Mouse (Mus musculus): ENCODE data around the gene Prkce.
A peak's percentile ranks its signal among the peaks of the same experiment; 100 is the strongest.

Prkce gene

DNA sequence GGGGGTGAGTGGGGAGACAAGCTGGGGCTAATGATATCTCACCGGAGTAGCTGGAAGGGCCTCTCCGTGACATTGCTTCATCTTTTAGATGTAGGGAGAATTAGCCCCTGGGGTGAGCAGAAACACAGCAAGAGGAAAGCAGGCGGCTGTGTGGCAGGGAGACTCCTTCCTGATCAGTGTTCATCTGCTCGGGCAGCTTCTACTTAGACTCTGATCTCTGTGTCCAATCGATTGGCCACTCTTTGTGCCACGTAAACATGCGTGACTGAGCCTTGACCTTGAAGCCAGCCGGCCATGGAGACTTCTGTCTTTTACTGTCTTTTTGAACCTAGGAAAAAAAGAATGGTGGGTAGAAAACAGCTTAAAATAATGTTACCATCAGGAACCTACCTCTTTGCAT, 247.0 kb downstream of the Prkce start:
- no peak for DNase-seq (ENCODE audit: low spot score)

DNA sequence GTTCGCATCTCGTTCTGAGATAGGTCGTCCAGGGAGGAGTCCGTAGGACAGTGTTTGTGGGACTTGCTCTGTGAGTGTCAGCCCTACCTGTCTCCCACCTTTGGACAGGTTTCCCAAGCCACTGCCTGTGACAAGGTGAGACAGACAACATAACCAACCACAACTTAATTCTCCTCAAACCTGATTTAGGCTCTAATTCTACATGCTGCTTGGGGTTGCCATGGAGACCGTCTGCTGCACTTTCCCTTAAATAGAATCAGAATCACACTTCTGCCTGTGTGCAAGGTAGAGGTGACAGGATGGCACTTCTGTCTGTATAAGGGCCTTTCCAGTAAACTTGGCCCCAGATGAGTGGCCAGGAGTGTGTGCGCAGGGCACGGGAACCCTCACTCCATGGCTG, 248.4 kb downstream of the Prkce start:
- DNase-seq (ENCODE audit: low spot score): no peak

DNA sequence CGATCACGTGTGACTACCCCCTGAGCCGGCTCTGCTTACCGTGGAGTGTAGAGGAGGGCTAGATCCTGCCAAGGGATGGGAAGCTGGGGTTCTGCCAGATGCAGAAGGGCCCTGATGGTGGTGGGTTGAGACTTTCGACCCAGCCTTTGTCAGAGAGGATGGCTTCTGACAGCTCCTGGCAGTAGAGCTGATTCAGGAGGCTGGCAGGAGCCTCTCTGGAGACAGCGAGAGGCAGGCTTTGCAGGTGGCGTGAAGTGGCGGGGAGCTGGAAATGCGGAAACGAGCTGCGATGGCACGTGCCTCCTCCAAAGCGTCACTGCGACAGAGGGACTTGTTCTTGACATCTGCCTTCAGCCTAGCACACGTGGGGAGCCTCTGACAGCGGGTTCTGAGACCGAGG, 250.7 kb downstream of the Prkce start:
- no peak for DNase-seq (ENCODE audit: low spot score)

DNA sequence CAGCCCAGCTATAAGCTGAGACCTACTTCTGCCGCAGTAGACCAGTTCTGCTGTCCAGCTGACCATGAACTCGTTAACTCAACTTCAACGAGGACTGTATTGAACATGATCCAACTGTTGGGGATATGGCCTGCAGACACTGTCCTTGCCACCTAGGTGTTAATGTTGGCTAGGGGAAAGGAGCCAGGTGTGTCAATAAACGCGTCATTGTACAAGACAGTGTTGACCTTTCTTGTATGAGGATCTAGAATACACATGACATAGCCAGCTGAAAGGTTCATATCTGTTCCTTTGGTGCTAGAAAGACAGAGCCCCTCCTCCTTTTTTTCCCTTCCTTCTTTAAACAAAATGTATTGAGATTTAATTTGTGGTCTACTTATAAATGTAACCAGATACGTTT, 251.6 kb downstream of the Prkce start:
- DNase-seq (ENCODE audit: low spot score): no peak

DNA sequence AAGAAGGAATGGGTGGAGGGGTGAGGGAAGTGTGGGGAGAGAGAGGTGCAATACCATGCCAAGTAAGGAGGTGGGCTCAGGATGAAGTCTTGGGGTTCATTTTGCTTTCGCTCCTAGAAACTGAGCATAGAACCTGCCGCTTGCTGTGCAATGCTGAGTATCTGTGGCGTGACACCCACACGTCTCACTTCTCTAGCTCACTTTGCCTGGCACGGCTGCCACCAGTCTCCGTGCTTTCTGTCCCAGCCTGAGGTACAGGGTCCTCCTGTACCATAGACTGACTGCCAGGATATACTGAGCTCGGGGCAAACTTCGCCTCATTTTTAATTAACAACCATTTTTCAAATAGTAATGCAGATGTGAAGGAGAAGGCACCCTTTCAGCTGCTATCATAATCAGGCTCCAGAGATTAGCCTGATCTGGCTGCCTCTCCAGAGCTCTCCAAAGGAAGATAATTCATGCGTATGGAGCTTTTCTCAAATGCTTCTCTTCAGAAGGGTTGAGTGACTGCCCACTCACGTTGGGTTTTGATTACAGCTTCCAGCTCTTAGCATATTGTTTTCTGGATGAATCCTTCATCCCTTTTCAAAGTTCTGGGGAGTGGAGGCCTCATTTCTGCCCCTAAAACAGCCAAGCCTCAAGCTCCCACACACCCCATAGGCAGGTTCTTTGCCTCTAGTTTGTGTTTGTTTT, 253.2 kb downstream of the Prkce start:
- DNase-seq (ENCODE audit: low spot score): no peak

DNA sequence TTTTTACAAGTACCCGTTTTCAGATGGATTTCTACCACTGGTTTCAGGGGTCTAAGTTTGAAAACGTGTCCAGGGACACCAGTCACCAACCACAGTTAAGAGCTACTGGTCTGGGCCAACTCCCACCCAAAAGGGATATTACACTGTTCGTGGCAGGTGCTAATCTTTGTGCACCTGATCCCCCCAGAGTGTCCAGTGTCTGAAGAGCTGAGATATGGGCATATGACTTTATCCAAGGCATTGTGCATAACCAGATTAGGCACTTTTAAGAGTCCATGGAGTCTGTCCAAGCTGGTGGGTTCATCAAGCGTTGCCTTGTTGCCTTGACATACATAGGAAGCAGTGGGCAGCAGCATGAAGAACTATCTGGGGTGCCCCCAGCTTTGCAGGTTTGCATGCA, 254.4 kb downstream of the Prkce start:
- DNase-seq (ENCODE audit: low spot score): no peak

DNA sequence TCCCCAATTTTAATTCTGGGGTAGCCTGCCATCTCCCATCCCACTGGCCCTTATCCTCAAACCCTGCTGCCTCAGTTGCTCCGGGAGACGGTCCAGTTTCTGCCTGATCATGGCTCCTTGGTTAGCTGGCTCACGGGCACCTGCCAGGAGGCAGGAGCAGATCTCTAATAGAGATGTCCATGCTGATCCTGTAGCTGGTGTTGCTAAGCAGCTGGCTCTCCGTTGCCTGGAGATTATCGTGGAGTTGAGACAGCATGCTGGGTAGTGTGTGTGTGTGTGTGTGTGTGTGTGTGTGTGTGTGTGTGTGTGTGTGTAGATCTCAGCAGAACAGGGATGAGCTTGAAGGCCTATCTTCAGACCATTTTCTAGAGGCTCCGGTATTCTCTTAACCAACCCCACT, 262.3 kb downstream of the Prkce start:
- DNase-seq (ENCODE audit: low spot score): no peak

DNA sequence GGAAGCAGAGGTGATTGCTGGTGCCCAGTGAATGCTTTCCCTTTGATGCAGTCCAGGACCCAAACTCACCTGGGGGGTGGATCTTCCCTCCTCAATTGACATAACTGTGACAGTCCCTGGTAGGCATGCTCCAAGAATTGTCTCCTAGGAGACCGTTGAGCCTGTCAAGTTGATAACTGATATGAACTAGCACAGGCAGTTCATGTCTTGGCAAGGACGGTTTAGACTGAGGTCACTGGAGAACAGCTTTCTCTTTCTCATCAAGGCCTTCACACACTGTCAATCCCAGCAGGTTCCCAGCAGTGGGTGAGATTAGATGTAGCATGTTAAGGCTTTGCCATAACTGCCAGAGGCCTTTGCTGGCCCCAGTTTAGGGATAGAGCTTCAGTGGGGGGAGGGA, 265.5 kb downstream of the Prkce start:
- DNase-seq (ENCODE audit: low spot score): no peak

DNA sequence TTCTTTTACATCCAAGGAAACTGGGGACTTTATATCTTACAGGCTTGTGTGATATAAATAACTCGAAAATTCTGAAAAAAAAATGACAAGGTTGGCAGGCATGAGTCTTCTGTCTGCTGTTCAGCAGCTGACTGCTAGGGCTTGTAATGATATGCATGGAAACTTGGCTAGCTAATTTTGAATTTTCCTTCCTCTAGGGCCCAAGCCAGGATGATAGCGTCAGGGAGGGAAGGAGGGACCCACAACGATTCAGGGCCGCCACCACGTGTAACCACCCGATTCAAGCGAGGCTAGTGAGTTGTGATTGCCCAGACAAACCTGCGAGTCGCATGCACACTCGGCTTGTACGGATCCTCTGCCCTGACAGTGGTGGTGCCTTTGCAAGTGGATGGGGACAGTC, 266.2 kb downstream of the Prkce start:
- no peak for DNase-seq (ENCODE audit: low spot score)

DNA sequence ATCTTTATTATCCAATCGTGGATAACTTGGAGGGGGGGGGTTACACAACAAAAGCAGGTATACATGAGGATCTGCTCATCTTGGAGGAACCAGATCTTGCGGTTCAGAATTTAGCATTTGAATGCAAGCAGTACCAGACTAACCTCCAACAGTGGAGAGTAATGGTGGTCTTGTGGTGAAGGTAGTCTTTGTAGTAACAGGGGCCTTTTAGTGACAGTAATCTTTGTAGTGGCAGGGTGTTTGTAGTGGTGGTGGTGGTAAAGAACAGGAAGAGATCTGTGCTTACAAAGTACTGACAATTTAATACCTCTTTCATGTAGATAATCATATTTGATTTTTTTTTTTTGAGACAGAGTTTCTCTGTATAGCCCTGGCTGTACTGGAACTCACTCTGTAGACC, 267.2 kb downstream of the Prkce start:
- DNase-seq (ENCODE audit: low spot score): no peak

DNA sequence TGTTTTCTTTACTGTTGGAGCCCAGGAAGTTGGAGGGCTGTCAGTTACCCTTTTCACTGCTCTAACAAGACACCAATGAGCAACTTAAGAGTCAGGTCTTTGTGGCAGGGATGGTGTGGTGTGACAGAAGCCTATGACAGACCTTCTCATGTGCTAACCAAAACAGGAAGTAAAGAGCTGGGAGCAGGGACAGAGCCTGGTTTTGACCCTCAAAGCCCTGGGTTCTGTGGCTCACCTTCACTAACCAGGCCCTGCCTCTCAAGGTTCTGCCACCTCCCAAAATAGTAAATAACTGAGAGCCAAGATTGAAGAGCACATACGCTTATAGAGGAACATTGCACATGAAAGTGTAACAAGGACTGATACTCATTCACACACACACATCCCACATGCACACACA, 268.0 kb downstream of the Prkce start:
- DNase-seq (ENCODE audit: low spot score): no peak

DNA sequence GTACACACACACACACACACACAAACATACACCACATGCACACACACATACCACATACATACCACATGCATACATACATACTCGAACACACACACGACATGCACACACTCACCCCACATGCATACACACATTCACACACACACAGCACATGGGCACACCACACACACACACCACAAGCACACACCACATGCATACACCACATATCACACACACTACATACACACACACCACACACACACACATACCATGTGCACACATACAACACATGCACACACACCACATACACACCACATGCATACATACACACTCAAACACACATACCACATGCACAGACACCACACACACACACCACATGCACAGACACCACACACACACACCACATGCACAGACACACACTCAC, 268.4 kb downstream of the Prkce start:
- DNase-seq (ENCODE audit: low spot score): no peak

DNA sequence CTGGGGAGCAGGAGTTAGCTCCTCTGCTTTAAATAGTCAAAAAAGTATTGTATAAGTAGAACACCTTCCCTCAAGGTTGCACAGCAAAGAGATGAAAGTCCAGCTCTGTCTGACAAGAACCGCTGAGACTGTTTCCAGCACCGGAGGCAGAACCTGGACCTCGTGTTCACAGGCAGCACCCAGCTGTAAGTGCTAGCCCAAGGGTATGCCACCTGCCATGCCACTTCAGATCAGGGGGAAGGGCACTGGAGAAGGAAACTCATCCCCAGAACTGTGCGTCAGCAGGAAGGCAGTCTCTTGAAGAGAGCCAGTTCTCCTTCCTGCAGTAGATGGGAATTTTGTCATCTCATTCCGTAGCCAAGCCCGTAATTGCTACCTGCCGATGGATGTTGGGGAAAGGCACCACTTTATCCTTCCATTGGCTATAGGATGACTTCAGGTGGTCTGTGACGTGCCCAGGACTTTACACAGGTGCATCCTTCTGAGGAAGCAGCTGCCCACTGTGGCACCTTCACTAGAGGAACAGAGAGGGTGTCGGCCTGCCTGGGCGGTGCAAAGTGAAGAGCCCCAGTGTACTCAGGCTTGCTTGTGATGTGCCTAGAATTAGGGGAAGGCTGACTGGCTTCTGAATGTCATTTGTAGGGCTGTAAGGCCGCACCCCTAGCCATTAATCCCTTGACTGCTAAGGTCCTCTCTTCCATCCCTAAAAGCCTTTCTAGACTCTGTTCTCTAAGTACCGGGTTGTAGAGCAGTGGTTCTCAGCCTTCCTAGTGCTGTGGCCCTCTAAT, 269.2 kb downstream of the Prkce start:
- DNase-seq (ENCODE audit: low spot score): no peak

DNA sequence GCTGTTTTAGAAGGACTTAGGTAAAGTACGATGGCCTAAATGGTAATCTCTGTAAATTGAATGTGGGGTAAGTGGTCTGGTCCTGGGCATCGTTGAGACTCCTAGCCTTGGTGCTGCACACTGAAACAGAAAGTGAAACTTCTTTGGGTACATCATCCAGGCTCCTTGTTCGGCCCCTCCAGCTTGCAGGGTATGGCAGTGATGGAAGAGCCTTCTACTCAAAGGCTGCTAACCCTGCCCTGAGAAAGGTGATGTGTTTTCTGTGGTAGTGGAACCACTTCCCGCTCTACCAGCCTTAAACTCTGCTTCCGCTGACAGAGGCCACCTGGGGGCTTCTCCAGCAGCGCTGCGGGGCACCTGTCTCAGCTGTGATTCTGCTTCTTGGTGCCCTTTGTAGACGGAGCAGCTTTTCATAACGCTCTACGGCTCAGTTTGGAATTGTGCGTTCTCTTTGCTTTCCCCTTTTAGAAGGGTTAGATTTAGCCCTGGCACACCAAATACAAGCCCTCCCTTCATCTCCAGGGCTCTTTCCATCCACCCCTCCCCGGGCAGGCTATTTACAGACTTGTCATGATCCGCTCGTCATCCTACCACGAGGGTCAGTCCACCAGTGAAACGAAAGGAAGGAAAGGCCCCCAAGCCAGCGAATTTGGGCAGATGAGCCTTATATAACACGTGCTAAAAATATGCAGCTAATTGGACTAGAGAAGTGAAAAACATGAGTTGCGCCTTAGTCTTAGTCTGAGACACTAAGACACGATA, 270.1 kb downstream of the Prkce start:
- no peak for DNase-seq (ENCODE audit: low spot score)

DNA sequence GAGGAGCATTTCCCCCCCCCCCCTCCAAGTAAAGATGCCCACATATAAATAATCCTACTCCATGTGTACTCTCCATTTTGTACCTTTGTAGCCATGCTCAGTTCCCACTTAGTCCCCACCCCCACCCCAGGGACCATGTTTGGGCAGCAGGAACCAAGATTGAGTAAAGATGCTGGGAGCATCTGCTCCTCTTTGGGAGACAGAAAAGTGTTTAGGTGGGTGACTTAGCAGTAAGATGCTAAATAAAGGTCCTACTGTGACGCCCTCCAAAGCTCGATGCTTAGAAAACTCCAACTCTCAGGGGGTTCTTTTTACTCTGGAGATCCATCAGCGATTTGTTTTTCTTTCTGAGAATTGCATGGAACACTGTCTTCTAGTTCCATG, 270.7 kb downstream of the Prkce start:
- no peak for DNase-seq (ENCODE audit: low spot score)

DNA sequence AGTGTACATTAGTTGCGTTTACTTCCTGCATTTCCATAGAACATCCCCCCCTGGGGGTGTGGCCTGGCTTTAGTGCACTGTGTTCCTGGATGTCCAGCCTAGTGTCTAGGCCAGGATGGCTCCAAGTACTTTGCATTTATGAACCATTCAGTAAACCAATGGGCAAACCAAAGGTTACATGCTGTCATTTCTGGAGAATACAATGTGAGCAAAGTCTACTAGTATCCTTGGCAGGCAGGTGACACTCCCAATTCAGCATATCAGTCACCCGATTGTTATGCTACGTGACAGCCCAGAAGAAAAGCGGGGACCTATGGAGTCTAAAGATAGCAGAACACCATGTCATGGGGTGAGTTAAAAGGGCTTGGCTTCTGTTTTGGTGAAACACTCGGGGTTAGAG, 271.2 kb downstream of the Prkce start:
- no peak for DNase-seq (ENCODE audit: low spot score)

DNA sequence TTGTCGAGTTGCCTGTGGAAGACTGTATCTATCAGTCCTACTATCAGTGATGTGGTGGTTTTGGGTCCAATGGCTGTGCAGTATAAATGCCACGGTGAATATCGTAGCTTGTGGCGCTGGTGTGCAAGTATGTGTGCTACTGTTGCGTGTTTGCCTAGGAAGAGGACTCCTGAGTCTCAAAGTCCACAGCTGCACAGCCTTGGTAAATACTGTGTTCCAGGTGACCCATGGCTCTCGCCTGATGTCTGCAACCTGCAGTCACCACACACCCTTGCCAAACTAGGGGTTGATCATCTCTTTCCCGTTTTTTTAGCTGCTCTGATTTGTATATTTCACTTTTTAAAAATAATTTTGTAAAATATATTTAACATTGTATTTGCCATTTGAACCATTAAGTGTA, 273.5 kb downstream of the Prkce start:
- DNase-seq (ENCODE audit: low spot score): no peak

DNA sequence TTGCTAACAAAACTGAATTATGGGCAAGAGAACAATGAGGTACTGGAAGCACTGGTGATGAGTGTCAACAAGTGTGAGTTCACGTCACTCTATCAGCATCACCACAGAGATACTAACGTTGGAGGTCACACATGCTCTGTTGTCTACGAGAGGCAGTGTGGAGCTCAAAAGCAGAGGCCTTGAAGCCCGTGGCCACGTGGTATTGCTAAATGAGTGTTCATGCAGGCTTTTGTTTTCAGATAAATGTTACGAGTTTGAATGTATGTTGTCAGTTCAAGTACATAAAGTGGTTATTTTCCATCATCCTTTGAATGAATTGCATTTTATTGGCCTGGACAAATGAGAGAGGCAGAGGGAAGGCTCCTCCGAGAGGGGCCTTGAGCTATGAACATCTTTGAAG, 276.3 kb downstream of the Prkce start:
- no peak for DNase-seq (ENCODE audit: low spot score)

DNA sequence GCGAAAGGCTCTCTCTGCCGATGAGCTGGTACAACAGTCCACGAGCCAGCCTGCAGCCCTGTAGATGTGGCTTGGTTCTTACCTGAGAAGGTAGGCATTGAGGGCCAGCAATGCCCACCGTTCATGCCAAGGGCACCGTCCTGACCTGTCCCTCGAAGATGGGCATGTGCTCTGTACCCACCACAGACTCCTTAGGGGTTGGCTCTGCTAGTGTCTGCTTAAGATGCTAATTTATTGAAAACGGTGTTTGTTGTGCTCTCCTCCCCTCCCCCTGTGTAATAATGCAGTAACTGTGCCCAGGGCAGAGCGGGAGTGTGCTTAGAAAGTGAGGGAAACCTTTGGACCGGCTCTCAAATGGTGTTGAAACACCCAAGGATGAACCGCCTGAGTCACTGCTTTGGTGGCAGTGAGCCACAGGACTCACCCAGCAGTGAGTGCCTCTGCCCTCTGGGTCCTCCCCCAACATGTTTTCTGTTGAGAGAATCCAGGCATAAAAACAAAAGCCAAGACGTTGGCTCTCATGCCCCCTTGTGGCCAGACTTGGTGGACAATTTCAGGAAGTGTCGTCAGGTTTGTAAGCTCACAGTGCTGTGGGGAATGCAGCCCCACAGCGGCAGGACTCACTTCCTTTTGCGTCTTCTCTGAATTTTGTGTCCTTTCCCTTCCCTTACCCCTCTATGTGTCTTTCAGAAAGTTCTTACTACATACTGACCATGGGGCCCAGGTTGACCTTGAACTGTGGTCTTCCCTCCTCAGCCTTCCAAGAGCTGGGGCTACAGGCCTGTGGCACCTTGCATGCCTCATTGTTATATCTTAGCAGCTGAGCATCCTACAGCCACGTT, 277.2 kb downstream of the Prkce start:
- peak; percentile 89 for DNase-seq (ENCODE audit: low spot score)

DNA sequence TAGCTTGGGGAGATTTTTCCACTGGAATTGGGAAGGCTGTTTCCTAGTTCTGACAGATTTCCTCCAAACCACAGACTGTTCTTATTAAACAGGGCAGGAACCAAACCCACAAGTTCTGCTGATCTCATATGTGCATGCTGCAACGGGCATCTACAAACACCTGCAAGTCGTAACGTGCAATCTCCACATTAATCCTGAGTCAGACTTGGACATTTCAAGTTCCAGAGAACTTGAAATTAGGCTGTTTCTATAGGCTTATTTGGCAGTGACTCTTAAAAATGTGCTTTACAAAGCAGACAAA, 277.8 kb downstream of the Prkce start:
- peak; percentile 47 for DNase-seq (ENCODE audit: low spot score)

DNA sequence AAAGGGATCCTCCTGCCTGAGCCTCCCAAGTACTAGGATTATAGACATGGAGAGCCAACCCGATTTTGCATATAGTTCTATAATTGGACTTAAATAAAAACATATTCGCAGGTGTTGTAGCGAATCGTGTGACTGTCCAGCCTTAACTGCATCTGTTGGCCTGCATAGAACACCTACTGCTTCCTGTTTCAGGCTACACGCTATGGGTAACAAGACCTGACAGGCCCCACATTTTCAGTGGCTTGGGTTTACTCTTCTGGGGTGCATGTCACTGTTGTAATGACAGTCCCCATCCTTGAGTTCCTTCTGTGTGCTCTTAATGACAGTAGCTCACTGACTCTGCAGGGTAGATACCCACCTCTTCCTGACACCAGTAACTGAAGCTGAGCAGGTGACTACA, 278.3 kb downstream of the Prkce start:
- DNase-seq (ENCODE audit: low spot score): no peak

DNA sequence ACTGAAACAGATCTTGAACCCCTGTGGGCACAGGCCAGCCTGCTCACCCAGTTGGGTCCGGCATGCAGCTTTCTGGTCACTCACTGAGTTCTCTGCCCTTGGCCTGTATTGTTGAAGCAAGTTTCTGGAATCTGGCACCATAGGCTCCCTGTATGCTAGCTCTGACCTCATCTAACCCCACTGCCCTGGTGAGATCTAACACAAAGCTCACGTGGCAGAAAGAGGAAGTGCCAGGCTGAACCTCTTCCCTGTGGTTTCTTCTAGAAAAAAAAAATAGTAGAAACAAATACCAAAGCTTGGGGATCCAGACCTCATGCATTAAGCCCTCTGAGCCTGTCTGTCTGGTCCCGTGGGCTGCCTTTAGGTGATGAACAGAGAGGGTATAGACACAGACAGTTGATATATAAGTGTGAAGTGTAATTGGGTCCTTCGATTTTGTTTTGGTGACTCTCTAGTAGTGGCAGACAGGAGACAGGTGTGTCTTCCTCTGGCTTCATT, 279.6 kb downstream of the Prkce start:
- no peak for DNase-seq (ENCODE audit: low spot score)

Data from urinary bladder, postnatal 25 days (tissue).